Mouse (Mus musculus) brain, embryonic 14.5 days (tissue): ENCODE data around the gene Zyg11a.

Source experiments
- CTCF ChIP-seq: fragments of 200-500 bp; IDR thresholded peaks from 2 replicates; pipeline ENCODE4 v1.5.1; 2012; ENCODE audit warnings: inconsistent platforms, mild to moderate bottlenecking, moderate library complexity, borderline replicate concordance; ENCODE audit not compliant: insufficient read depth, insufficient read length; ENCODE audit errors: extremely low read depth
- POLR2A ChIP-seq: fragments of 200-500 bp; IDR thresholded peaks from 2 replicates; pipeline ENCODE4 v1.6.1; 2012; ENCODE audit warnings: mild to moderate bottlenecking, inconsistent platforms, borderline replicate concordance; ENCODE audit not compliant: poor library complexity, insufficient read depth, insufficient read length, severe bottlenecking; ENCODE audit errors: extremely low read depth

GRCm38 (mm10) chr4:108144880-108145279, 73.0 kb downstream of the Zyg11a start, which contains the start of gene Scp2:
- TF ChIP-seq CTCF (no peak), POLR2A (no peak)
